Mouse (Mus musculus) lung, postnatal 0 days (tissue): ENCODE results near the gene Poldip2. TPM values are rescaled to one million over a fixed set of nuclear protein-coding genes. Genes with fewer than 3 reads are reported as not detected.

Experiments
- ATAC-seq: fragments of 200-750 bp; cut with Nextera tagmentation; 2 replicates; pipeline ENCODE4 v1.8.0; 2017; ENCODE audit warnings: moderate library complexity
- DNase-seq: peaks from one replicate; pipeline ENCODE4 v3.0.0-alpha.2; 2016; ENCODE audit warnings: low spot score
- H3K27ac ChIP-seq: fragments of 300-500 bp; sonication (generic); 2 replicates; pipeline ENCODE4 v1.5.1; 2014; ENCODE audit warnings: antibody characterized with exemption, mild to moderate bottlenecking, low read length, mixed read lengths
- H3K27me3 ChIP-seq: fragments of 300-500 bp; sonication (generic); replicated peaks from 2 replicates; pipeline ENCODE4 v1.6.1; 2014; ENCODE audit warnings: low read length, mixed read lengths; ENCODE audit not compliant: insufficient read depth
- H3K36me3 ChIP-seq: fragments of 300-500 bp; sonication (generic); 2 replicates; pipeline ENCODE4 v1.6.1; 2014; ENCODE audit warnings: low read length, mixed read lengths; ENCODE audit not compliant: insufficient read depth
- H3K4me1 ChIP-seq: fragments of 300-500 bp; sonication (generic); 2 replicates; pipeline ENCODE4 v1.6.1; 2014; ENCODE audit warnings: antibody characterized with exemption, low read depth, low read length, mixed read lengths; ENCODE audit not compliant: insufficient read depth
- H3K4me2 ChIP-seq: fragments of 300-500 bp; sonication (generic); replicated peaks from 2 replicates; pipeline ENCODE4 v1.6.1; 2014; ENCODE audit warnings: low read depth, mild to moderate bottlenecking, low read length, moderate library complexity, mixed read lengths
- H3K4me3 ChIP-seq: fragments of 300-500 bp; sonication (generic); 2 replicates; pipeline ENCODE4 v1.5.1; 2014; ENCODE audit warnings: low read depth, low read length
- H3K9ac ChIP-seq: fragments of 300-500 bp; sonication (generic); replicated peaks from 2 replicates; pipeline ENCODE4 v1.6.1; 2014; ENCODE audit warnings: low read depth, mild to moderate bottlenecking
- H3K9me3 ChIP-seq: fragments of 300-500 bp; sonication (generic); 2 replicates; pipeline ENCODE4 v1.6.1; 2016; ENCODE audit warnings: low read length, mixed read lengths
- CTCF ChIP-seq: IDR thresholded peaks from 2 replicates; pipeline ENCODE4 v1.5.1; 2016; ENCODE audit warnings: antibody characterized with exemption, mild to moderate bottlenecking
- EP300 ChIP-seq: IDR thresholded peaks from 2 replicates; pipeline ENCODE4 v1.6.1; 2016; ENCODE audit warnings: antibody characterized with exemption, mild to moderate bottlenecking, control low read depth
- WGBS: fragments of 180-500 bp; shearing (Covaris S2); extraction: QIAGEN DNeasy Blood & Tissue Kit; methylation state at CpG from one replicate; pipeline ENCODE4 v1.1.7; 2014; 5-methylcytosine and 5-hydroxymethylcytosine counted together
- polyA plus RNA-seq: library from polyadenylated mRNA; unstranded; fragments of >200 nt; fragmentation: Nextera tagmentation; extraction: Ambion mirVana; gene quantifications from 2 replicates; pipeline ENCODE4 v1.2.1, GENCODE M21; 2015

Poldip2 gene
- polyA plus RNA-seq, 1 experiment from 2014 or later = 111 TPM

GRCm38 (mm10) chr11:78557241-78557640 is 45.2 kb downstream of the Poldip2 start:
- ATAC-seq (no peak; the same call in 1 of the 2 replicates), DNase-seq (no peak)
- no peaks in the 10 kb centered on the region for H3K36me3 ChIP-seq
- no peak overlapping the region for H3K4me2 ChIP-seq
- TF ChIP-seq CTCF (peak; percentile 71), EP300 (no peak)
- H3K4me1 ChIP-seq = no peaks in the 10 kb centered on the region
- H3K9ac ChIP-seq = no peak overlapping the region
- 49% methylated on average over 8 of the region's 8 CpGs for WGBS
- no peaks in the 10 kb centered on the region for H3K27me3 ChIP-seq
- no peak overlapping the region for H3K27ac ChIP-seq
- H3K4me3 ChIP-seq = no peak overlapping the region
- no peaks in the 10 kb centered on the region for H3K9me3 ChIP-seq

- H3K27ac ChIP-seq = no peak overlapping the region
- 9% methylated on average over 4 of the region's 4 CpGs for WGBS
- no peaks in the 10 kb centered on the region for H3K4me1 ChIP-seq
- H3K4me3 ChIP-seq = no peak overlapping the region
- DNase-seq (peak; percentile 86), ATAC-seq (peak; percentile 74)
- TF ChIP-seq EP300 = no peak
- TF ChIP-seq CTCF = peak; percentile 93
- no peaks in the 10 kb centered on the region for H3K36me3 ChIP-seq
- no peaks in the 10 kb centered on the region for H3K9me3 ChIP-seq
- H3K4me2 ChIP-seq = no peak overlapping the region
- H3K9ac ChIP-seq = no peak overlapping the region
- H3K27me3 ChIP-seq = no peaks in the 10 kb centered on the region
Measured at GRCm38 (mm10) chr11:78560447-78560846, 48.5 kb downstream of the Poldip2 start.

- Histone ChIP-seq H3K4me2 (no peak overlapping the region), H3K27ac (peak overlapping the region; percentile 85), H3K9ac (no peak overlapping the region), H3K36me3 (no peaks in the 10 kb centered on the region; the same call in 1 of the 2 replicates), H3K27me3 (no peaks in the 10 kb centered on the region), H3K4me1 (peaks cover 6% of the 10 kb centered on the region; the same call in 1 of the 2 replicates), H3K9me3 (no peaks in the 10 kb centered on the region), H3K4me3 (no peak overlapping the region)
- TF ChIP-seq CTCF = no peak
- peak; percentile 100 for TF ChIP-seq EP300
- WGBS = 24% methylated on average over 6 of the region's 6 CpGs
- ATAC-seq (peak; percentile 96), DNase-seq (peak; percentile 95)
Measured at GRCm38 (mm10) chr11:78566775-78567174, 54.8 kb downstream of the Poldip2 start.

GRCm38 (mm10) chr11:78567614-78568013 is 55.6 kb downstream of the Poldip2 start:
- H3K4me2 ChIP-seq = no peak overlapping the region
- no peaks in the 10 kb centered on the region for H3K27me3 ChIP-seq
- no peaks in the 10 kb centered on the region for H3K9me3 ChIP-seq
- peaks cover 6% of the 10 kb centered on the region; the same call in 1 of the 2 replicates for H3K4me1 ChIP-seq
- no peak overlapping the region for H3K27ac ChIP-seq
- ATAC-seq (no peak), DNase-seq (no peak)
- H3K4me3 ChIP-seq = no peak overlapping the region
- TF ChIP-seq EP300 = no peak
- no peak for TF ChIP-seq CTCF
- WGBS = 71% methylated on average over 6 of the region's 6 CpGs
- H3K9ac ChIP-seq = no peak overlapping the region
- H3K36me3 ChIP-seq = no peaks in the 10 kb centered on the region; the same call in 1 of the 2 replicates

- Histone ChIP-seq H3K4me2 (no peak overlapping the region), H3K9me3 (no peaks in the 10 kb centered on the region), H3K27me3 (no peaks in the 10 kb centered on the region), H3K27ac (no peak overlapping the region), H3K36me3 (peaks cover 5% of the 10 kb centered on the region), H3K4me1 (peaks cover 6% of the 10 kb centered on the region; the same call in 1 of the 2 replicates), H3K4me3 (no peak overlapping the region), H3K9ac (no peak overlapping the region)
- no peak for DNase-seq
- ATAC-seq = no peak
- no peak for TF ChIP-seq CTCF
- TF ChIP-seq EP300 = no peak
- WGBS = 82% methylated on average over 10 of the region's 10 CpGs
Measured at GRCm38 (mm10) chr11:78568827-78569226, 56.8 kb downstream of the Poldip2 start.

GRCm38 (mm10) chr11:78569806-78570205 is 57.8 kb downstream of the Poldip2 start:
- Histone ChIP-seq H3K27ac (peak overlapping the region; percentile 23; the same call in 1 of the 2 replicates), H3K36me3 (peaks cover 5% of the 10 kb centered on the region), H3K4me2 (no peak overlapping the region), H3K4me1 (peaks cover 6% of the 10 kb centered on the region; the same call in 1 of the 2 replicates), H3K9ac (no peak overlapping the region), H3K4me3 (no peak overlapping the region), H3K9me3 (no peaks in the 10 kb centered on the region), H3K27me3 (no peaks in the 10 kb centered on the region)
- WGBS = 39% methylated on average over 3 of the region's 3 CpGs
- DNase-seq = peak; percentile 22
- TF ChIP-seq EP300 (no peak), CTCF (no peak)
- ATAC-seq = no peak; the same call in 1 of the 2 replicates
